Mouse (Mus musculus) midbrain, embryonic 11.5 days (tissue): ENCODE results near the gene Pla2g3. TPM values are rescaled to one million over a fixed set of nuclear protein-coding genes. Genes with fewer than 3 reads are reported as not detected.
A peak's percentile ranks its signal among the peaks of the same experiment; 100 is the strongest.

Source experiments
- ATAC-seq: fragments of 200-750 bp; cut with Nextera tagmentation; 2 replicates; pipeline ENCODE4 v1.8.0; 2017; ENCODE audit warnings: moderate TSS enrichment, moderate library complexity; ENCODE audit not compliant: low FRiP score
- DNase-seq: peaks from one replicate; pipeline ENCODE4 v3.0.0; 2015; ENCODE audit warnings: low spot score; ENCODE audit errors: missing footprints
- H3K27ac ChIP-seq: fragments of 300-500 bp; sonication (generic); 2 replicates; pipeline ENCODE4 v1.5.1; 2014; ENCODE audit warnings: low read depth, low read length
- H3K27me3 ChIP-seq: fragments of 300-500 bp; sonication (generic); 2 replicates; pipeline ENCODE4 v1.6.1; 2014; ENCODE audit warnings: mild to moderate bottlenecking, low read length, moderate library complexity, mixed read lengths; ENCODE audit not compliant: control insufficient read depth, insufficient read depth
- H3K36me3 ChIP-seq: fragments of 300-500 bp; sonication (generic); 2 replicates; pipeline ENCODE4 v1.6.1; 2014; ENCODE audit warnings: mild to moderate bottlenecking, low read length, moderate library complexity, mixed read lengths; ENCODE audit not compliant: control insufficient read depth, insufficient read depth
- H3K4me1 ChIP-seq: fragments of 300-500 bp; sonication (generic); 2 replicates; pipeline ENCODE4 v1.6.1; 2014; ENCODE audit warnings: low read length; ENCODE audit not compliant: control insufficient read depth, insufficient read depth
- H3K4me2 ChIP-seq: fragments of 300-500 bp; sonication (generic); 2 replicates; pipeline ENCODE4 v1.6.1; 2014; ENCODE audit warnings: mild to moderate bottlenecking, moderate library complexity
- H3K4me3 ChIP-seq: fragments of 300-500 bp; sonication (generic); 2 replicates; pipeline ENCODE4 v1.5.1; 2014; ENCODE audit warnings: low read depth, low read length
- H3K9ac ChIP-seq: fragments of 300-500 bp; sonication (generic); 2 replicates; pipeline ENCODE4 v1.6.1; 2014; ENCODE audit warnings: low read length
- H3K9me3 ChIP-seq: fragments of 300-500 bp; sonication (generic); 2 replicates; pipeline ENCODE4 v1.6.1; 2016; ENCODE audit warnings: low read length; ENCODE audit not compliant: control insufficient read depth
- WGBS: fragments of 180-500 bp; shearing (Covaris S2); extraction: QIAGEN DNeasy Blood & Tissue Kit; methylation state at CpG from one replicate; pipeline ENCODE4 v1.1.7; 2014; 5-methylcytosine and 5-hydroxymethylcytosine counted together
- polyA plus RNA-seq: library from polyadenylated mRNA; unstranded; fragments of >200 nt; fragmentation: Nextera tagmentation; extraction: Ambion mirVana; gene quantifications from 2 replicates; pipeline ENCODE4 v1.2.1, GENCODE M21; 2014

Gene Pla2g3
- polyA plus RNA-seq, 1 experiment from 2014 or later = 0.38 TPM

DNA sequence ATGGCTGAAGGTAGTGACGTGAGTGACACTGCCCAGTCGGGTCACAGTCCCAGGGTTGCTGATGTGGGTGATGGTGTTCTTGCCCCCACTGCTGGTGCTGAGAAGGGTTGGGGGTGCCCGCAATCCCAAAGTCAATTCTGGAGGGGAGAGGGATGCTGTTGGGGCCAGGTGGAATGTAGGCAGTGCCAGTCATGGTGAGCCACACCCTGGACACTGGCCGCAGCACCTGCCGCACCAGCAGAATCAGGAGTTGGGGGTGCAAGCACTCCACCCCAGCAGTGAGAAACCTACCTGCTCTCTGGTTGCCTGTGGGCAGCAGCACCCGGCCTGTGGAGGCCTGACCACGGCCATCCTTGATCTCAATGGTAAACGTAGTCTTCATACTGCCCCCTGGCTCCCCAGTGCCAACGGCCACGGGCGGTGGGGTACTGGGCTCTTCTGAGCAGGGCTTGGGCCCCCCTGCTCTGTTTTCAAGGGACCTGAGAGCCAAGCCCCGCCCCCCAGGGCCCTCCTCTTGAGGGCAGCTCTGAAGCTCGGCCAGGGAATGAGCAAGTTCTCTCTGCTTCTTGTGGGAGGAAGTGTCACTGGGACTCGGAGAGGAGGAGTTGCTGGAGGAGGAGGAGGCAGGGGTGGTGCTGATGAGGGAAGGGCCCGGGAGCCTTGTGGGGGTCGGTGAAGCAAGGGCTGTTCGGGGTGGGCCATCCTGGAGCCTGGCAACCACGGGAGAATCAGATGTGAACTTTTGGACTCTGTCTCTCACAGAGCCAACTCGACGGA lies 41.6 kb downstream of the Pla2g3 start:
- ATAC-seq (no peak), DNase-seq (no peak)
- Histone ChIP-seq H3K9ac (no peak overlapping the region), H3K27me3 (no peaks in the 10 kb centered on the region), H3K4me1 (no peaks in the 10 kb centered on the region), H3K4me2 (no peak overlapping the region), H3K4me3 (no peak overlapping the region), H3K9me3 (no peaks in the 10 kb centered on the region), H3K27ac (no peak overlapping the region), H3K36me3 (peaks cover 5% of the 10 kb centered on the region; the same call in 1 of the 2 replicates)
- WGBS = 83% methylated on average over 20 of the region's 20 CpGs

DNA sequence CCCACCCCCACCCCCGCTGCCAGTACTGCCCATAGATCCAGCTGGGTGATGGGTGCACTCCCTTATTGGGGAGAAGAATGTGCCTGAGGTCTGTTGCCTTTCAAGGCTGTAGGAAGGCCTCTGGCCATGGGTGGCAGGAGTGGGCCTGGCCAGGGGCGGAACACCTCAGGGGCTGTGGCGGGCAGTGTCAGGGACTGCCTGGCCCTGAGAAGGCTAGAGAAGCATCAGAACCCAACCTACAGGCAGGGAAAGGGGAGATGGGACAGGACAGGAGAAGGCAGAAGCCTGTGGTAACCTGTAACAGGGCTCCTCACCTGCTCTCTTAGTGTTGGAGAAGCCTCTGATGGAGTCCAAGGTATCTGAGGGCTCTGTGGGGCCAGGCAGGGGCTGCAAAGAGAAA lies 42.6 kb downstream of the Pla2g3 start:
- no peak overlapping the region for H3K4me2 ChIP-seq
- no peaks in the 10 kb centered on the region for H3K27me3 ChIP-seq
- H3K36me3 ChIP-seq = peaks cover 5% of the 10 kb centered on the region; the same call in 1 of the 2 replicates
- no peaks in the 10 kb centered on the region for H3K9me3 ChIP-seq
- no peak overlapping the region for H3K9ac ChIP-seq
- H3K4me1 ChIP-seq = peaks cover 3% of the 10 kb centered on the region
- H3K4me3 ChIP-seq = no peak overlapping the region
- 96% methylated on average over 3 of the region's 3 CpGs for WGBS
- no peak for DNase-seq
- ATAC-seq = no peak
- no peak overlapping the region for H3K27ac ChIP-seq

DNA sequence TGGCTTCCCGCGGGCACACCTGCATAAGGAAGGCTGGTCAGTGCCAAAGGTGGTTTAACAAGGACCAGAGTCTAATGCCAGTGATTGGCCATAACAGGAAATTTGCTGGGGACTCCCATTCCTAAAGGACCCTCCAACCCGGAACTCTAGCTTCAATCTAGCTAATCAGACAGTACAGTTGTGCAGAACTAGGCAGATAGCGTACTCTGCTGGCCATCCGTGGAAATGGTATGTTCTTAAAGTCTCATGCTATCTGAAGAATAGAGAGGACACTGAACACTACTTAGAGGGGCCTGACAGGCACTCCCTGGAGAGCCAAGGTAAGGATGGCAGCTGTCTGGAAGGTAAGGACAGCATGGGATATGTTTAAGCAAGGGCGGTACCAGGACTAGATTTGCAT lies 43.5 kb downstream of the Pla2g3 start:
- Histone ChIP-seq H3K27me3 (no peaks in the 10 kb centered on the region), H3K4me2 (no peak overlapping the region), H3K27ac (no peak overlapping the region), H3K9me3 (no peaks in the 10 kb centered on the region), H3K4me1 (peaks cover 8% of the 10 kb centered on the region), H3K4me3 (no peak overlapping the region), H3K36me3 (peaks cover 5% of the 10 kb centered on the region; the same call in 1 of the 2 replicates), H3K9ac (no peak overlapping the region)
- ATAC-seq (no peak), DNase-seq (no peak)
- 81% methylated on average over 6 of the region's 6 CpGs for WGBS

DNA sequence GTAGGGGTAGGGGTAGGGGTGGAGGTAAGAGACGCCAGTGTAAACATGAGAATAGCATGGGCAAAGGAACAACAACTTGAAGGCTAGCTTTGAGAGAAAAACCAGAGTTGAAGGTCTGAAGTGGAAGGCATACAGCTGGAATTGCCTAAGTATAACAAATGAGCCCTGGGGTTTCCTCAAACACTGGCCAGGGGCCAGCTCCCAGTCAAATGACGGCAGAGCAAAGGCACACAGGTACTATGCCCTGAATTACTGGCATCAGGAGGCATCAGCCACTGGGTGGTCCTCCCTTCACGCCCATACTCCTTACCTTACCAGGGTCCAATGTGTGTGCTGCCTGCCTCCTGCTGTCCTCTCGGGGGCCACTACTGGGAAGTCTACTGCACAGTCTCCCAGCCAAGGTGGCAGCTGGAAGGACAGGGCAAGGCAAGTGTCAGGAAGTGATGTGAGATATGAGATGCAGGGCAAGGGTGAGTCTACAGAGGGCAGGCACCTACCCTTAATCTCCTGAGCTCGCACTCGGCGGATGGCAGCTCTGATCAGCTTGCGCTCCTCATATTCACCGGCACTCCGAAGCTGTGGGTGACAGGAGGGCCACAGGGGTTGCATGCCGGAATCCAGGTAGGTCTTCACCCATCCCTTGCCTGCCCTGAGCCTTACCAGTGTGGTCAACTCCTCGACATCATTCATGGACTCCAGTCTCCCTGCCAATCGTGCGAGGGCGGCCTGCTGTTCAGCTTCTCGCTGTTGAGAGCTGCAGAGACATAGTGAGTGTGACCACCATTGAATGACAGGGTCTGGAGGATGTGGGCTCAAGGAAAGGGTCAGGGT lies 44.2 kb downstream of the Pla2g3 start:
- no peaks in the 10 kb centered on the region for H3K27me3 ChIP-seq
- no peak overlapping the region for H3K27ac ChIP-seq
- DNase-seq = no peak
- no peak overlapping the region for H3K9ac ChIP-seq
- ATAC-seq = no peak
- 91% methylated on average over 16 of the region's 16 CpGs for WGBS
- H3K4me1 ChIP-seq = peaks cover 8% of the 10 kb centered on the region
- peaks cover 5% of the 10 kb centered on the region; the same call in 1 of the 2 replicates for H3K36me3 ChIP-seq
- no peaks in the 10 kb centered on the region for H3K9me3 ChIP-seq
- H3K4me2 ChIP-seq = no peak overlapping the region
- H3K4me3 ChIP-seq = no peak overlapping the region

DNA sequence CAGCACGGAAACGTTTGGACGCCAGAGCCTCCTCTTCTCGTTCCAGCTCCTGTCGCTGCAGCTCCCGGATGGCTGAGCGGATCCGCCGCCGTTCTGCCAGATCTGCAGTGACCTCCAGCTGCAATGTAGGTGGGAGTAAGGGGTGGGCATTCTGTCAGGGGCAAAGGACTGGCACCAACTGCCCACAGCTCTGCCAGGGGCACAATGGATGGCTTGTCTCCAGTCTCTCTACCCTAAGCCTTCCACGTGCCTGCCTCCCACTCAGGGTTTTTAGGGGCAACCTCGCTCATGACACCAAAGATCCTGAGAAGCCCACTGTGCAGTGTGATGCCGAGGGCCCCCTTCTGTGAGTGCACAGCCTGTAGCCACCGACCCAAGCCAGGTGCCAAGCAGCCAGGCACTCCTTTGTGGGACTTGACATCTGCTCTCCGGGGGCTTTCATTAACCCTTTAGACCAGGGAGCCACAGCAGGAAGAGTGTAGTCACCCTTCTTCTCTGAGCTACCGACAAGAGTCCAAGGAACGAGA lies 45.4 kb downstream of the Pla2g3 start:
- no peaks in the 10 kb centered on the region for H3K9me3 ChIP-seq
- peaks cover 5% of the 10 kb centered on the region; the same call in 1 of the 2 replicates for H3K36me3 ChIP-seq
- no peak for DNase-seq

DNA sequence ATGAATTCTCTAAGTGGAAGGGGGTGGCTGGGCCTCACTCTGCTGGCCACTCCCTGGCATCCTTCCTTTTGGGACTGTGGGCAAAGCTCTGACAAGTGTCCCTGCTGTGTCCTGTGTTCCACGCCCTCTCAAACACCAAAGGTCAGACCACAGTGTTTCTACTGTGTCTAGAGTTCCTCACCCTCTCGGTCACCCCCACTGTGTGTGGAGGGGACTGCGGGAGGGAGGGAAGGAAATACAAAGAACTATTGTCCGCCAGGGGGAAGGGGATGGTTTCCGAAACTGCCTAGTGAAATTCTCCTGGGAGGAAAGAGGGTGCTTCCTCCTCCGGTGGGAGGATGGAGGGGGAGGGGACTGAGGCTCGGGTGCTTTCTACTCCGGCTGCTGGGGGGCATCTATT lies 46.9 kb downstream of the Pla2g3 start:
- peak overlapping the region; percentile 89 for H3K4me2 ChIP-seq
- H3K27ac ChIP-seq = no peak overlapping the region
- ATAC-seq = peak; percentile 6
- H3K36me3 ChIP-seq = peaks cover 3% of the 10 kb centered on the region; the same call in 1 of the 2 replicates
- H3K4me1 ChIP-seq = peaks cover 12% of the 10 kb centered on the region
- H3K9me3 ChIP-seq = no peaks in the 10 kb centered on the region
- H3K4me3 ChIP-seq = no peak overlapping the region
- H3K27me3 ChIP-seq = no peaks in the 10 kb centered on the region
- 5% methylated on average over 8 of the region's 8 CpGs for WGBS
- peak overlapping the region; percentile 75 for H3K9ac ChIP-seq
- DNase-seq = no peak

More for the DNA sequence above, 45.4 kb downstream of the Pla2g3 start:
- no peak overlapping the region for H3K4me2 ChIP-seq
- no peaks in the 10 kb centered on the region for H3K27me3 ChIP-seq
- H3K9ac ChIP-seq = no peak overlapping the region
- no peak for ATAC-seq
- peaks cover 9% of the 10 kb centered on the region for H3K4me1 ChIP-seq
- no peak overlapping the region for H3K27ac ChIP-seq
- WGBS = 90% methylated on average over 17 of the region's 17 CpGs
- H3K4me3 ChIP-seq = no peak overlapping the region

DNA sequence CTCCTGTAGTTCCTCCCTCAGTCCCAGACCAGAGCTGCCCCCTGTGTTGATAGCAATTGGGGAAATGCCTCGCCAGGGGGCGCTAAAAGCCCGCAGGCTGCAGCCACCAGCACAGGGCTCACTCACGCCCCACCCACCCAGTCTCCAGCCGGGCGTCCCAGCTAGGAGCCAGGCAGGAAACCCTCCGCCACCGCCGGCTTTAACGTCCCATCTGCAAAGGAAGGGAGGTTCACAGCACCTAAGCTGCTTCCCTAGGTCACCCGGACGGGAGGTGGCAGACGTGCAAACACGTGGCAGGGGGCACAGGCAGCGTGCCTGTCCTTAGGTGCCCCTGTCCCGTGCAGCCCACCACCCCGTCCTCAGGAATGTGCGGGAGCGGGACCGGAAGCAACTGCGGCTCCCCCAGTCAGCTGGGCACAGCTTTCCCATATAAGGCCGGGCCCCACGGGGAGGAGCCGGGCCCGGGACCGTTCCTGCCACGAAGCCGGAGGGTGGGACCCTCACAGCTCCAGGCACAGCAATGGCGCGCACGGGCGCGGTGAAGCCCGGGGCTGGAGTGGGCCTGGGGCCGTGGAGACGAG lies 47.4 kb downstream of the Pla2g3 start:
- WGBS = under 1% methylated on average over 35 of the region's 36 CpGs
- H3K36me3 ChIP-seq = peaks cover 3% of the 10 kb centered on the region; the same call in 1 of the 2 replicates
- H3K4me1 ChIP-seq = peaks cover 12% of the 10 kb centered on the region
- H3K4me2 ChIP-seq = peak overlapping the region; percentile 89
- DNase-seq (peak; percentile 100), ATAC-seq (peak; percentile 86)
- H3K27ac ChIP-seq = peak overlapping the region; percentile 55
- H3K27me3 ChIP-seq = no peaks in the 10 kb centered on the region
- peak overlapping the region; percentile 75 for H3K9ac ChIP-seq
- peak overlapping the region; percentile 53 for H3K4me3 ChIP-seq
- H3K9me3 ChIP-seq = no peaks in the 10 kb centered on the region

DNA sequence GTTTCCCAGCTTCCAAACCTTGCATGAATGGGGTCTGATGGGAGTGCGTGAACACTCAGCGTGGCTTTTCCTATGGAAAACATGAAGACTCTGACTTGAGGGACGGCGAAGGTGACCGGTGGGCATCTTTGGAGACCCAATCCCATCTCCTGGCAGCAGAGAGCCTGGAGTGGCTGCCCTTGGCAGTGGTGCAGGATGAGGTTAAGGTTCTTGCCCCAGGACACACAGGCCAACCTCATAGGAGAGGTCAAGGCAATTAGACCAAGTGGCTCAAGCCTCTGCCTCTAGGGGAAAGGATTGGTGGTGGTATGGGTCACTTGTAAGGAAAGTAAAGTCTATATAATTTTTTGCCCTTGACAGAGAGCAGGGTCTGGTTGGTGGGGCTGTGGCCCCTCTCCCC lies 48.0 kb downstream of the Pla2g3 start:
- 57% methylated on average over 5 of the region's 5 CpGs for whole genome bisulfite sequencing

More for the DNA sequence above, 48.0 kb downstream of the Pla2g3 start:
- H3K27me3 ChIP-seq = no peaks in the 10 kb centered on the region
- peak overlapping the region; percentile 55 for H3K27ac ChIP-seq
- DNase-seq (no peak), ATAC-seq (no peak)
- H3K4me1 ChIP-seq = peaks cover 12% of the 10 kb centered on the region
- H3K4me3 ChIP-seq = peak overlapping the region; percentile 53
- H3K36me3 ChIP-seq = peaks cover 3% of the 10 kb centered on the region; the same call in 1 of the 2 replicates
- H3K9ac ChIP-seq = peak overlapping the region; percentile 75
- peak overlapping the region; percentile 89 for H3K4me2 ChIP-seq
- no peaks in the 10 kb centered on the region for H3K9me3 ChIP-seq
